Mouse (Mus musculus): ENCODE measurements around the gene Taar8a. TPM values are rescaled to one million over a fixed set of nuclear protein-coding genes. Genes with fewer than 3 reads are reported as not detected.
"Not testable (repeated sequence)": the region's sequence is repeated elsewhere in the genome, so short reads cannot be mapped to it uniquely, and the experiment has no call there.

The Taar8a gene
- not detected in 2 replicates for polyA plus RNA-seq (2015; fragmentation: Nextera tagmentation; extraction: Ambion mirVana)

GRCm38 (mm10) chr10:24076200-24076599 is at the start of gene Taar8a:
Gene Taar8a, plus strand, starts transcription at chr10:24076500.
- 57% methylated on average over 2 of the region's 4 CpGs for WGBS (ENCODE audit: insufficient replicate concordance)
- not testable (repeated sequence) for H3K4me2 ChIP-seq; H3K27ac ChIP-seq; H3K36me3 ChIP-seq; H3K27me3 ChIP-seq; H3K4me1 ChIP-seq (replicated peaks); H3K4me3 ChIP-seq (replicated peaks); H3K9me3 ChIP-seq (replicated peaks); H3K9ac ChIP-seq; ATAC-seq (ENCODE audit: low read depth); DNase-seq

DNA sequence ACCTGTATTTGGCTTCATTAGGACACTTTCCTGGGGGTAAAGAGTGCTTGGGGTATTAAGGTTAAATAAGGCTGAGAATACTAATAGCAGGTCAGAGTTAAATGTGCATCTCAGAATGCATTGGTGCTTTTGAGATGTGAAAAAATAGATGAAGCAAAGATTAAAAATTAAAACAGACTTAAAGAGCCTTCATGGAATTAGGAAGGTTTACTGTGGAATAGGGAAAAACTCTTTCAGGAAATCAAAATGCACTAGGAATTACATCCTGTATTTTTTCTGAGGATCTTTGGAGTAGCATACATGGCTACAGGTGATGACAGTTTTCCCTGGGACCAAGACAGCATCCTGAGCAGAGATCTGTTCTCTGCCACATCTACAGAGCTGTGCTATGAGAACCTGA is 49.4 kb upstream of the Taar8a start, which contains the start of gene Taar7d:
Gene Taar7d (plus strand): TSS at position 301 of the 400 bp plus-strand sequence.
- Histone ChIP-seq H3K9ac (no peak within 1 kb of the TSS), H3K27ac (no peak within 1 kb of the TSS), H3K27me3 (no peaks in the 10 kb centered on the region), H3K4me1 (replicated peaks) (no peaks in the 10 kb centered on the region), H3K4me3 (replicated peaks) (no peak within 1 kb of the TSS), H3K36me3 (no peaks in the 10 kb centered on the region), H3K9me3 (replicated peaks) (no peaks in the 10 kb centered on the region), H3K4me2 (no peak within 1 kb of the TSS)
- no peak for DNase-seq
- ATAC-seq (ENCODE audit: low read depth) = no peak

DNA sequence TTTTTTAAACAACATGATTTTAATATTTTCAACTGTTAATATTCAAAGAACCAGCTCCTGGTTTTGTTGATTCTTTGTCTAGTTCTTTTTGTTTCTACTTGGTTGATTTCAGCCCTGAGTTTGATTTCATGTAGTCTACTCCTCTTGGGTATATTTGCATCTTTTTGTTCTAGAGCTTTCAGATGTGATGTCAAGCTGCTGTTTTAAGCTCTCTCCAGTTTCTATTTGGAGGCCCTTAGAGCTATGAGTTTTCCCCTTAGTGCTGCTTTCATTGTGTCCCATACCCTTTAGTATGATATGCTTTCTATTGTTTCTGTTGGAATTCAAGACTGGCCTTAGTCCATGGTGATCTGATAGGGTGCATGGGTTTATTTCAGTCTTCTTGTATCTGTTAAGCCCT is 45.0 kb upstream of the Taar8a start:
- no peak overlapping the region for H3K4me3 ChIP-seq (replicated peaks)
- no peak overlapping the region for H3K27ac ChIP-seq
- H3K36me3 ChIP-seq = no peaks in the 10 kb centered on the region
- no peaks in the 10 kb centered on the region for H3K27me3 ChIP-seq
- H3K4me2 ChIP-seq = no peak overlapping the region
- no peaks in the 10 kb centered on the region for H3K9me3 ChIP-seq (replicated peaks)
- H3K4me1 ChIP-seq (replicated peaks) = no peaks in the 10 kb centered on the region
- H3K9ac ChIP-seq = no peak overlapping the region
- ATAC-seq (ENCODE audit: low read depth) (no peak), DNase-seq (no peak)

DNA sequence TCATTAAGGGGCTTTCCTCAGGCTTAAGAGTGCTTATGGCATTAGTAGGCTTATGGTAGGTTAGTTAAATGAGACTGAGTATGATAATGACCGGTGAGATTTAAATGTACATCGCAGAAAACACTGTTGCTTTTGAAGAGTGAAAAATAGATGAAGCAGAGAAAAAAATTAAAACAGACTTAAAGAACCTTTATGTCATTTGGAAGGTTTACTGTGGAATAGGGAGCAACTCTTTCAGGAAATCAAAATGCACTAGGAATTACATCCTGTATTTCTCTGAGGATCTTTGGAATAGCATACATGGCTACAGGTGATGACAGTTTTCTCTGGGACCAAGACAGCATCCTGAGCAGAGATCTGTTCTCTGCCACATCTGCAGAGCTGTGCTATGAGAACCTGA is 39.0 kb upstream of the Taar8a start, which contains the start of gene Taar7e:
Gene Taar7e (plus strand): TSS at position 301 of the 400 bp plus-strand sequence.
- H3K27ac ChIP-seq = no peak within 1 kb of the TSS
- H3K9me3 ChIP-seq (replicated peaks) = no peaks in the 10 kb centered on the region
- ATAC-seq (ENCODE audit: low read depth) (no peak), DNase-seq (no peak)
- H3K27me3 ChIP-seq = no peaks in the 10 kb centered on the region
- H3K4me3 ChIP-seq (replicated peaks) = no peak within 1 kb of the TSS
- no peaks in the 10 kb centered on the region for H3K36me3 ChIP-seq
- H3K9ac ChIP-seq = no peak within 1 kb of the TSS
- H3K4me1 ChIP-seq (replicated peaks) = peaks cover 22% of the 10 kb centered on the region
- no peak within 1 kb of the TSS for H3K4me2 ChIP-seq
- WGBS (ENCODE audit: insufficient replicate concordance) = 80% methylated on average over 2 of the region's 2 CpGs

DNA sequence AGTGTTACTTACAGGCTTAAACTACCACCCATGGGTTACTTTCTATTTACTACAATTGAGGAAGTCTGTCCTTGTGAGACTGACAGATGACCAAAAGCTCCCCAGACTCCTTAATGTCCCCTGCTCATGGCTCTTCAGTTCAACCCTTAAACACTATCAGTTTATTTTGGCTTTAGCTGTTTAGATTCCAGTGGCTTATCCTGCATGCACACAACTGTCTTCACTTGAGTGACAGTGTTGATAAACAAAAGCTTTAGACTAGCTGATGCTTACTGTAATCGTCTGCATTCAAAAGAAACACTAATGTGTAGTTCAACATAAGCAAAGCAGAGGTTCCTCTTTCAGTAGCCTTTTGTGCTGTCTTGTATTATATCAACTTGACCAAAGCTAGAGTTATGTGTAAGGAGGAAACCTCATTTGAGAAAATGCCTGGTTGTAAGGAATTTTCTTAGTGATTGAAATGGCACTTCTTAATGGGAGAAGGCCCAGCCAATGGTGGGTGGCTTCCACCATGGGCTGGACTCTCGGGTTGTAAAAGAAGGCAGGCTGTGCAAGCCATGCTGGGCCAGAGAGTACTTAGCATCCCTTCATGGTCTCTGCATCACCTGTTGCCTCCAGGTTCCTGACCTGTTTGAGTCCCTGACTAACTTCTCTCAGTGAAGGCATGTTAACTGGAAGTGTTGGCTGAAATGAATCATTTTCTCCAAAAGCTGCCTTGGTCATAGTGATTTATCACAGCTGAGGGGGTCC is 36.0 kb upstream of the Taar8a start:
- H3K27ac ChIP-seq = peak overlapping the region; percentile 73
- peak; percentile 14 for DNase-seq
- no peaks in the 10 kb centered on the region for H3K27me3 ChIP-seq
- no peaks in the 10 kb centered on the region for H3K9me3 ChIP-seq (replicated peaks)
- H3K36me3 ChIP-seq = no peaks in the 10 kb centered on the region
- H3K4me3 ChIP-seq (replicated peaks) = no peak overlapping the region
- H3K4me2 ChIP-seq = peak overlapping the region; percentile 14; the same call in 1 of the 2 replicates
- peak; percentile 90 for ATAC-seq (ENCODE audit: low read depth)
- H3K9ac ChIP-seq = no peak overlapping the region
- WGBS (ENCODE audit: insufficient replicate concordance) = 27% methylated on average over 2 of the region's 2 CpGs
- peaks cover 22% of the 10 kb centered on the region for H3K4me1 ChIP-seq (replicated peaks)

DNA sequence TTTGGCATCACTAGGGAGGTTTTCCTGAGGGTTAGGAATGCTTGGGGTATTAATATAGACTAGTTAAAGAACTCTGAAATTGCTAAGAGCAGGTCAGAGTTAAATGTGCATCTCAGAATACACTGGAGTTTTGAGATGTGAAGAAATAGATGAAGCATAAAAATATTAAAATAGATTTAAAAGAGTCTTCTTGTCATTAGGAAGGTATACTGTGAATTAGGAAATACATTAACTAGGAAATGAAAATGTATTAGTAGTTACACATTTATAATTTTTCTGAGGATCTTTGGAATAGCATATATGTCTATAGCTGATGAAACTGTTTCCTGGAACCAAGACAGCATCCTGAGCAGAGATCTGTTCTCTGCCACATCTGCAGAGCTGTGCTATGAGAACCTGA is 27.1 kb upstream of the Taar8a start, which contains the start of gene Taar7f:
Gene Taar7f (plus strand): TSS at position 301 of the 400 bp plus-strand sequence.
- Histone ChIP-seq H3K9ac (no peak within 1 kb of the TSS), H3K4me2 (no peak within 1 kb of the TSS), H3K9me3 (replicated peaks) (no peaks in the 10 kb centered on the region), H3K27ac (no peak within 1 kb of the TSS), H3K4me3 (replicated peaks) (no peak within 1 kb of the TSS), H3K27me3 (no peaks in the 10 kb centered on the region), H3K36me3 (no peaks in the 10 kb centered on the region), H3K4me1 (replicated peaks) (0 out of 2 replicates have a peak, but pooled peaks cover 3% of the 10 kb centered on the region)
- no peak for DNase-seq
- no peak for ATAC-seq (ENCODE audit: low read depth)

GRCm38 (mm10) chr10:24052039-24052438 is 24.3 kb upstream of the Taar8a start:
- Histone ChIP-seq H3K9me3 (replicated peaks) (no peaks in the 10 kb centered on the region), H3K36me3 (no peaks in the 10 kb centered on the region), H3K4me2 (no peak overlapping the region), H3K4me3 (replicated peaks) (no peak overlapping the region), H3K4me1 (replicated peaks) (0 out of 2 replicates have a peak, but pooled peaks cover 3% of the 10 kb centered on the region), H3K9ac (no peak overlapping the region), H3K27ac (no peak overlapping the region), H3K27me3 (no peaks in the 10 kb centered on the region)
- WGBS (ENCODE audit: insufficient replicate concordance) = 24% methylated on average over 5 of the region's 5 CpGs
- peak; percentile 86 for ATAC-seq (ENCODE audit: low read depth)
- DNase-seq = peak; percentile 10

- WGBS (ENCODE audit: insufficient replicate concordance) = 43% methylated on average over 3 of the region's 3 CpGs
- Histone ChIP-seq H3K36me3 (no peaks in the 10 kb centered on the region), H3K9ac (no peak overlapping the region), H3K4me3 (replicated peaks) (no peak overlapping the region), H3K4me1 (replicated peaks) (no peaks in the 10 kb centered on the region), H3K4me2 (no peak overlapping the region), H3K27me3 (no peaks in the 10 kb centered on the region), H3K9me3 (replicated peaks) (no peaks in the 10 kb centered on the region), H3K27ac (no peak overlapping the region)
- no peak for ATAC-seq (ENCODE audit: low read depth)
- no peak for DNase-seq
Measured at GRCm38 (mm10) chr10:24058986-24059385, 17.3 kb upstream of the Taar8a start.

DNA sequence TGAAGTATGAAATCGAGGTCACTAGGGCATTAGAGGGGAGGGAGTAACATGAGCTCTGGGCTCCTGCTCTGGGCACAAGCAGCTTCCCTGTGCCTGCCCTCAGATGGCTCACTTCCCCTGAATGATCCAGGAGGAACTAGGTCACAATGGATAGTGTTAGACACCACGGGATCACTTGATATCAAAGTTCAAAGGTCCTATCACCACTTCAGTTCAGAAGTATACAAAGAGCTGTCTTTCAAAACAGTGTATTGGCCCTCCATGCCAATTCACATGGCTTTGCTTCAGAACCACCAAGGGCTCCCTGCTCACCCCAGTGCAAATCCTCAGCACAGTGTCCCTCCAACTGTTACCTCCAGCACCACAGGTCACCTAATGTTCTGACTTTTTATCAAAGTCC is 1.5 kb upstream of the Taar8a start:
- H3K27me3 ChIP-seq; H3K9ac ChIP-seq; H3K9me3 ChIP-seq (replicated peaks); H3K4me2 ChIP-seq; H3K36me3 ChIP-seq; DNase-seq; H3K27ac ChIP-seq; H3K4me3 ChIP-seq (replicated peaks); H3K4me1 ChIP-seq (replicated peaks); ATAC-seq (ENCODE audit: low read depth): not testable (repeated sequence)
- WGBS (ENCODE audit: insufficient replicate concordance) = 20% methylated on average over 2 of the region's 2 CpGs

GRCm38 (mm10) chr10:24080166-24080565 is 3.9 kb downstream of the Taar8a start:
- 32% methylated on average over 3 of the region's 3 CpGs for WGBS (ENCODE audit: insufficient replicate concordance)
- no peaks in the 10 kb centered on the region for H3K36me3 ChIP-seq
- no peak overlapping the region for H3K4me2 ChIP-seq
- DNase-seq (peak; percentile 11), ATAC-seq (ENCODE audit: low read depth) (no peak)
- H3K9ac ChIP-seq = no peak overlapping the region
- H3K27me3 ChIP-seq = no peaks in the 10 kb centered on the region
- H3K4me3 ChIP-seq (replicated peaks) = no peak overlapping the region
- H3K27ac ChIP-seq = no peak overlapping the region
- H3K9me3 ChIP-seq (replicated peaks) = no peaks in the 10 kb centered on the region
- no peaks in the 10 kb centered on the region; the same call in 1 of the 2 replicates for H3K4me1 ChIP-seq (replicated peaks)

GRCm38 (mm10) chr10:24085936-24086335 is 9.6 kb downstream of the Taar8a start:
- 63% methylated on average over 5 of the region's 5 CpGs for WGBS (ENCODE audit: insufficient replicate concordance)

DNA sequence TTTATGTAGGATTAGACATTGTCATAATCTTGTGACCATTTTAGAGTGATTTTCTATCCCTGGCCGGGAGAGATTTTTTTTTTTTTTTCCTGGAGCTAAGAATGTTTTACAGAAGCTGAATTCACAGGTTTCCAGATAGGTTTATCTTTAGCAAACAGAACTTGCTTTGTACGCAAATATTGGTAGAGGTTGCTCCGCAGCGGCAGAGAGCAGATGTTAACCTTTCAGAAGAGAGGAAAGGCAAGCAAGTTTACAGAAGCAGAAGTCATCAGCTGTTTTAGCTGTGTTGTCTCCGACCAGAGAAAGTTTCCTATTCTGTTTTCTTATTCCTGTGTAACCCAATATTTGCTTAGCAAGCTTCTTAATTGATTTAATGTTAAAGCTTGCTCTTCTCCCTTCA is 10.3 kb downstream of the Taar8a start:
- 31% methylated on average over 5 of the region's 5 CpGs for WGBS (ENCODE audit: insufficient replicate concordance)
- no peak overlapping the region for H3K4me2 ChIP-seq
- no peaks in the 10 kb centered on the region for H3K9me3 ChIP-seq (replicated peaks)
- H3K9ac ChIP-seq = no peak overlapping the region
- no peak for DNase-seq
- ATAC-seq (ENCODE audit: low read depth) = no peak
- H3K36me3 ChIP-seq = no peaks in the 10 kb centered on the region
- no peaks in the 10 kb centered on the region for H3K27me3 ChIP-seq
- peaks cover 4% of the 10 kb centered on the region; the same call in 1 of the 2 replicates for H3K4me1 ChIP-seq (replicated peaks)
- no peak overlapping the region for H3K4me3 ChIP-seq (replicated peaks)
- H3K27ac ChIP-seq = no peak overlapping the region

More at GRCm38 (mm10) chr10:24085936-24086335, 9.6 kb downstream of the Taar8a start:
- H3K4me1 ChIP-seq (replicated peaks) = peaks cover 4% of the 10 kb centered on the region; the same call in 1 of the 2 replicates
- no peaks in the 10 kb centered on the region for H3K9me3 ChIP-seq (replicated peaks)
- no peaks in the 10 kb centered on the region for H3K27me3 ChIP-seq
- H3K9ac ChIP-seq = no peak overlapping the region
- H3K36me3 ChIP-seq = no peaks in the 10 kb centered on the region
- no peak overlapping the region for H3K4me2 ChIP-seq
- ATAC-seq (ENCODE audit: low read depth) = no peak
- no peak overlapping the region for H3K4me3 ChIP-seq (replicated peaks)
- no peak for DNase-seq
- H3K27ac ChIP-seq = no peak overlapping the region
